Mouse (Mus musculus): ENCODE measurements around the gene Git1.

GRCm38 (mm10) chr11:77502481-77502880 is 9.1 kb downstream of the Git1 start:
- TF ChIP-seq CTCF (IDR thresholded peaks at IDR 0.05; ENCODE audit: low read depth, low read length), result no peak
- no peak for TF ChIP-seq POLR2A (IDR thresholded peaks at IDR 0.05; ENCODE audit: extremely low read depth, insufficient read depth, low read length)

All from liver, adult 2 months (tissue).